Mouse (Mus musculus): ENCODE data around the gene Dnajb14. TPM values are rescaled to one million over a fixed set of nuclear protein-coding genes. Genes with fewer than 3 reads are reported as not detected.

Dnajb14 gene
- polyA plus RNA-seq, 1 experiment from 2014 or later: 7.4 TPM

- Histone ChIP-seq H3K4me3 (ENCODE audit: low read length) (no peak overlapping the region), H3K4me1 (replicated peaks; ENCODE audit: control insufficient read depth, insufficient read depth, low read length) (peaks cover 8% of the 10 kb centered on the region), H3K4me2 (ENCODE audit: low read depth, low read length) (no peak overlapping the region), H3K27me3 (ENCODE audit: control insufficient read depth, insufficient read depth, low read depth, low read length) (no peaks in the 10 kb centered on the region), H3K36me3 (ENCODE audit: control insufficient read depth, insufficient read depth, low read length) (no peaks in the 10 kb centered on the region), H3K9me3 (ENCODE audit: control insufficient read depth, low read length) (no peaks in the 10 kb centered on the region), H3K27ac (ENCODE audit: low read length) (peak overlapping the region; percentile 43), H3K9ac (ENCODE audit: low read length) (no peak overlapping the region)
- WGBS: 32% methylated on average over 8 of the region's 8 CpGs
- ATAC-seq (ENCODE audit: low read depth): no peak
Observed at GRCm38 (mm10) chr3:137860394-137861170, 6.9 kb upstream of the Dnajb14 start.

GRCm38 (mm10) chr3:137861436-137861835 lies 6.0 kb upstream of the Dnajb14 start:
- Histone ChIP-seq H3K27ac (ENCODE audit: low read length) (peak overlapping the region; percentile 43), H3K4me1 (replicated peaks; ENCODE audit: control insufficient read depth, insufficient read depth, low read length) (peaks cover 8% of the 10 kb centered on the region), H3K9me3 (ENCODE audit: control insufficient read depth, low read length) (no peaks in the 10 kb centered on the region), H3K27me3 (ENCODE audit: control insufficient read depth, insufficient read depth, low read depth, low read length) (no peaks in the 10 kb centered on the region), H3K36me3 (ENCODE audit: control insufficient read depth, insufficient read depth, low read length) (0 out of 2 replicates have a peak, but pooled peaks cover 3% of the 10 kb centered on the region), H3K4me2 (ENCODE audit: low read depth, low read length) (no peak overlapping the region), H3K9ac (ENCODE audit: low read length) (no peak overlapping the region), H3K4me3 (ENCODE audit: low read length) (no peak overlapping the region)
- 94% methylated on average over 4 of the region's 4 CpGs for WGBS
- no peak for ATAC-seq (ENCODE audit: low read depth)

- H3K4me2 ChIP-seq (ENCODE audit: low read depth, low read length): no peak overlapping the region
- no peak for ATAC-seq (ENCODE audit: low read depth)
- WGBS: 89% methylated on average over 3 of the region's 3 CpGs
Observed at GRCm38 (mm10) chr3:137862600-137862999, 4.9 kb upstream of the Dnajb14 start.

GRCm38 (mm10) chr3:137863330-137864123 lies 3.9 kb upstream of the Dnajb14 start:
- no peak for ATAC-seq (ENCODE audit: low read depth)
- H3K9me3 ChIP-seq (ENCODE audit: control insufficient read depth, low read length): no peaks in the 10 kb centered on the region
- H3K9ac ChIP-seq (ENCODE audit: low read length): peak overlapping the region; percentile 82
- H3K36me3 ChIP-seq (ENCODE audit: control insufficient read depth, insufficient read depth, low read length): 0 out of 2 replicates have a peak, but pooled peaks cover 3% of the 10 kb centered on the region
- H3K27me3 ChIP-seq (ENCODE audit: control insufficient read depth, insufficient read depth, low read depth, low read length): no peaks in the 10 kb centered on the region
- WGBS: 31% methylated on average over 22 of the region's 22 CpGs
- H3K27ac ChIP-seq (ENCODE audit: low read length): peak overlapping the region; percentile 91
- peak overlapping the region; percentile 51 for H3K4me2 ChIP-seq (ENCODE audit: low read depth, low read length)
- H3K4me1 ChIP-seq (replicated peaks; ENCODE audit: control insufficient read depth, insufficient read depth, low read length): peaks cover 17% of the 10 kb centered on the region
- H3K4me3 ChIP-seq (ENCODE audit: low read length): peak overlapping the region; percentile 84

More at GRCm38 (mm10) chr3:137862600-137862999, 4.9 kb upstream of the Dnajb14 start:
- no peak overlapping the region for H3K9ac ChIP-seq (ENCODE audit: low read length)
- peaks cover 14% of the 10 kb centered on the region for H3K4me1 ChIP-seq (replicated peaks; ENCODE audit: control insufficient read depth, insufficient read depth, low read length)
- H3K36me3 ChIP-seq (ENCODE audit: control insufficient read depth, insufficient read depth, low read length): 0 out of 2 replicates have a peak, but pooled peaks cover 3% of the 10 kb centered on the region
- no peak overlapping the region for H3K27ac ChIP-seq (ENCODE audit: low read length)
- H3K4me3 ChIP-seq (ENCODE audit: low read length): no peak overlapping the region
- H3K9me3 ChIP-seq (ENCODE audit: control insufficient read depth, low read length): no peaks in the 10 kb centered on the region
- no peaks in the 10 kb centered on the region for H3K27me3 ChIP-seq (ENCODE audit: control insufficient read depth, insufficient read depth, low read depth, low read length)

GRCm38 (mm10) chr3:137864124-137864987 lies 3.1 kb upstream of the Dnajb14 start, which contains the start of gene H2afz:
Gene H2afz (plus strand): TSS chr3:137864487.
- ATAC-seq (ENCODE audit: low read depth): peak; percentile 93
- Histone ChIP-seq H3K9ac (ENCODE audit: low read length) (peak within 1 kb of the TSS; percentile 96), H3K27ac (ENCODE audit: low read length) (peak within 1 kb of the TSS; percentile 97), H3K4me3 (ENCODE audit: low read length) (peak within 1 kb of the TSS; percentile 84), H3K4me1 (replicated peaks; ENCODE audit: control insufficient read depth, insufficient read depth, low read length) (peaks cover 17% of the 10 kb centered on the region), H3K36me3 (ENCODE audit: control insufficient read depth, insufficient read depth, low read length) (0 out of 2 replicates have a peak, but pooled peaks cover 3% of the 10 kb centered on the region), H3K4me2 (ENCODE audit: low read depth, low read length) (peak within 1 kb of the TSS; percentile 57), H3K9me3 (ENCODE audit: control insufficient read depth, low read length) (no peaks in the 10 kb centered on the region), H3K27me3 (ENCODE audit: control insufficient read depth, insufficient read depth, low read depth, low read length) (no peaks in the 10 kb centered on the region)
- WGBS: under 1% methylated on average over 63 of the region's 115 CpGs

GRCm38 (mm10) chr3:137864988-137865982 lies 2.2 kb upstream of the Dnajb14 start:
- Histone ChIP-seq H3K27ac (ENCODE audit: low read length) (peak overlapping the region; percentile 97), H3K9me3 (ENCODE audit: control insufficient read depth, low read length) (no peaks in the 10 kb centered on the region), H3K4me1 (replicated peaks; ENCODE audit: control insufficient read depth, insufficient read depth, low read length) (peaks cover 16% of the 10 kb centered on the region), H3K4me2 (ENCODE audit: low read depth, low read length) (peak overlapping the region; percentile 57), H3K4me3 (ENCODE audit: low read length) (peak overlapping the region; percentile 84), H3K36me3 (ENCODE audit: control insufficient read depth, insufficient read depth, low read length) (0 out of 2 replicates have a peak, but pooled peaks cover 3% of the 10 kb centered on the region), H3K27me3 (ENCODE audit: control insufficient read depth, insufficient read depth, low read depth, low read length) (no peaks in the 10 kb centered on the region), H3K9ac (ENCODE audit: low read length) (peak overlapping the region; percentile 96)
- ATAC-seq (ENCODE audit: low read depth): peak; percentile 41
- WGBS: under 1% methylated on average over 64 of the region's 74 CpGs

- H3K4me2 ChIP-seq (ENCODE audit: low read depth, low read length): peak overlapping the region; percentile 82
- H3K9me3 ChIP-seq (ENCODE audit: control insufficient read depth, low read length): no peaks in the 10 kb centered on the region
- no peaks in the 10 kb centered on the region for H3K27me3 ChIP-seq (ENCODE audit: control insufficient read depth, insufficient read depth, low read depth, low read length)
- peak overlapping the region; percentile 90 for H3K4me3 ChIP-seq (ENCODE audit: low read length)
- 0 out of 2 replicates have a peak, but pooled peaks cover 3% of the 10 kb centered on the region for H3K36me3 ChIP-seq (ENCODE audit: control insufficient read depth, insufficient read depth, low read length)
- H3K27ac ChIP-seq (ENCODE audit: low read length): peak overlapping the region; percentile 100
- H3K9ac ChIP-seq (ENCODE audit: low read length): peak overlapping the region; percentile 98
- peaks cover 9% of the 10 kb centered on the region; the same call in 1 of the 2 replicates for H3K4me1 ChIP-seq (replicated peaks; ENCODE audit: control insufficient read depth, insufficient read depth, low read length)
- 0% methylated on average over 2 of the region's 2 CpGs for WGBS
- ATAC-seq (ENCODE audit: low read depth): no peak
Observed at GRCm38 (mm10) chr3:137867133-137867436, 390 bp upstream of the Dnajb14 start.
